Mouse (Mus musculus) frontal cortex, postnatal 14 days (tissue): Measurements from ENCODE around the gene Rcan1.
"Not testable (repeated sequence)": the region's sequence is repeated elsewhere in the genome, so short reads cannot be mapped to it uniquely, and the experiment has no call there.

Source experiments
- DNase-seq, 2 experiments: peaks; one replicate each; pipeline ENCODE4 v3.0.0; 2022; ENCODE audit warnings: low spot score in 2 of 2

The Rcan1 gene

DNA sequence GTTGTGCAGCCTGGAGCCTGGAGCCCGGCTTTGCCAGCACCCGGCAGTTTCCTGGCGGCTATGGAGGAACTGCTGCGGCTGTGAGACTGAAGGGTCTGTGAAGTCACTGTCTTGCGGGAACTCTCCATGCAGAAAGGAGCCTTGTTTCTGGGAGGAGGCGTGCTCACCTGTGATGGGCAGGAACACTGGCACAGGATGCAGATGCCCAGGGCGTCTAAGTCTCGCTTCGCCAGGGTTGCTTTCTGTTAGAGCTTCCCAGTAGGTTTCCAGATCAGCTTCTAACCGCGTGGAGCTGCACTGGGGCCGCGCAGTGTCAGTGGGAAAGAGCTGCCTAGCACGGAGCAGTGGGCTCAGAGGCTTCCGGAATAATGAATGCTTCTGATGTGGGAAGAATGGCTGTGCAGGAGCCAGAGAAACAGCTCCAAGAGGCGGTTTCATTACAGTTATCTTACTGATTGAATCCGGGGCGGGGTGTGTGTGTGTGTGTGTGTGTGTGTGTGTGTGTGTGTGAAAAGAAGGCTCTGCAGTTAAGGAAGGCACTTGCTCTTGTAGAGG, 35.2 kb downstream of the Rcan1 start:
- no peak for DNase-seq

DNA sequence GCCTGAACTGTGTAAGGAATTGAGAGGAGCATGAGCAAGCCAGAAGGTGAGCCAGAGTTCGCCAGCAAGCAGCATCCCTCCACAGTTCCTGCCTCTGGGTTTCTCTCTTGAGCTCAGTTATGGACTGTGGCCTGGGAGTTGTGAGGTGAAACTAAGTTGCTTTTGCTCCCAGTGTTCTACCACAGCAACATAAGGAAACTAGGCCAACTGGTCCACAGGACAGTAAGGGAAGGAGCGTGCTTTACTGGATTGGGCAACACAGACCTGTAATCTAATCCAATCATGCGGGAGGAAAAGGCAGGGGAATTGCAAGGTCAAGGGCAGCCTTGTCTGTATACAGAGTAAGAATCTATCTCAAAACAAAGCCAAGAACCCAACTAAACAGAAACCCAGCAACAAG, 37.5 kb downstream of the Rcan1 start:
- no peak for DNase-seq

DNA sequence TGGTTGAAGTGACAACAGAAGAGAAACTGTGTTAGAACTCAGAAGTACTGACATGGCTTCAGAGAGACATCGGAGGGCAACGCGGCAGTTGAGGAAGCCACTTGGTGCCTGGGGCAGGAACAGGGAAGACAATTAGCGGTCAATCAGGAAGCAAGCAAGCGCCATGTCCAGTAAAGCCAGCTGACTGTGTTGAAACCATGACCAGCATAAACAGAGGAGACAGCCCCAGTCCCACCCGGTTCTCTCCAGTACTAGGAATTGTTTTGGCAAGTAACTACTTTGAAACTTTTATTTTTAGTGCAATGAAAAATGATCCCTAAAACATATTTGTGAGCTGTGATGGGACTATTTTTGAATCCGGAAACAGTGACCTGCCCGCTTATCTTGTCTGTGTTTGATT, 39.9 kb downstream of the Rcan1 start:
- no peak for DNase-seq

DNA sequence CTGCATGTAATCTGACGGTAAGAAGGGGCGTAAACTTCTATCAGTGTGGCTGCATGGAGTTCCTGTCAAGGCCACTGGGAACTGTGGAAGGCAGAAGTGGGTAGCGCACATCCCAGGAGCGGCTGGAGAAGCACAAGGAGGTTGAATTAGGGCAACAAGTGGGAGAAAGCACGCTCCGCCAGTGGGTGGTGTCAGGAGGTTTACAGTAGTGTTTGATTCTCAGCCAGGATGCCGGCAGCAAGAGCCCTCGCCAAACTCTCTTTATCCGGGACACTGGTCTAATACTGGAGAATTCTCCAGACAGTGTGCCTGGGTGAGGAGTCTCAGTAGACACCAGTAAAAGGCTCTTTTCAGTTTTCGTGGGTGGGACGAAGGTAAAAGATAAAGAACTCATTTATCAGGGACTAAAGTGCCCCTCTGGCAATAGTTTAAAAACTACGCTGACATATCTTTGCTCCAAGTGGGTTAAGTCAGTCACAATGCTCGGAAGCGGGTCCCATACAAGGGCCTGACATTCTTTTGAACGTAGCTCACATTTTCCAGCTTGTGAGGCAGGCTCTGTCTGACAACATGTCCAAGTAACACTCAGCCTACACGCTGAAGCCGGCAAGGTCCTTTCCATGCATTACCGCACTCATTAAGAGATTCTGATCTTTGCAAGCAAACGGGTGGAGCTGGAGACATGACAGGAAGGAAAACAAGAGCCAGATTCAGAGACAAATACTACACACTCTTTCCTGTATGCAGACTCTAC, 42.3 kb downstream of the Rcan1 start:
- no peak for DNase-seq

DNA sequence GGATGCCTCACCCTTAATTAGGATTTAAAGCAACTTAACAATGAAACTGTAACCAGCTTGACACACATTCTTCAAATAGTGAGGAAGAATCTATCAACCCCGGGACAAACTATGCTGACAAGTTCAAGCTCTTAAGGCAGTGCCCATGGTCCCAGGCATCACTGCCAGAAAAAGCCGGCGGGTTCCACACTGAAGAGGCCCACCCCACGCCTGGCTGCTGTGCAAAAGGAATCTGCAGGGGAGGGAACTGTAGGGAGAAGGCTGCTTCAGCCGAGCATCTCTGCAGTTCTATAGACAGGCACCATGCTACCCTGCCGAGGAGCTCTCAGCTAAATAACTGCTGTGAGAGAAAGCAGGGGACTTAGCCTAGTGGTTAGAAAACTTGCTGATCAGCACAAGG, 44.0 kb downstream of the Rcan1 start:
- DNase-seq: no peak

DNA sequence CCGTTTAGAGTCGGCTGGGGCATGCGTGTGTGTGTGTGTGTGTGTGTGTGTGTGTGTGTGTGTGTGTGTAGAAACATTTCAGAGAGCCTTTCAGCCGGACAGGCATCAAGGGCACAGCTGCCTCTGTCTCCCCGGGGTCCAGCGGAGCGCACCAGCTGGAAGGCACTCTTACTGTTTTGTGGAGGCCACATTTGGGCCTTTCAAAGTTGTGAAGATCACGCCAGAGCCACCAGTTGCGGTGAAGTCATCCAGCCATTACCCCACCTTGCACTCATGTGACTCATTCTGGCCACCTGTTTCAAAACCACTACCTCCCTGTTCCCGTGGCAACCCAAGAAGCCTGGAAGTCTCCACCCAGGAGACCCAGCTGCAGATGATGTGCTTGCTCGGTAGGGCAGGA, 44.8 kb downstream of the Rcan1 start:
- DNase-seq: no peak

DNA sequence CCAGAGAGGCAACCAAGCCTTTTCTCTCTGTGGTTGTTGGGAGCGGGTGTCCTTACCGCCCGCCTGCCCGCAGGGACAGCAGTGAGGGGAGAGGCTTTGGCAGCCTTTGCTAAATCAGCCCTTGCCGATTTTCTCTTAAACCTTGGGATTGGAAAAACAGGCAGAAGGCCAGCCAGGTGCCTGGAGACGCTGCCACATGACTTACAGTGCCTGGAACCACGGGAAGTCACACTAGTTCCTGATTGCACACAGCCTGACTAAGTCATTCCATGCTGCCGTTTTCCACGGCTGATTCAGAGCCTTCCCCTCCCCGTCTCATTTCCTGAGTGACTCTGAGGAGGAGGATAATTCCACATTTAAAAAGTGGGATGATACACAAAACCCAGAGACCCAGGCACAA, 47.3 kb downstream of the Rcan1 start:
- DNase-seq: no peak

DNA sequence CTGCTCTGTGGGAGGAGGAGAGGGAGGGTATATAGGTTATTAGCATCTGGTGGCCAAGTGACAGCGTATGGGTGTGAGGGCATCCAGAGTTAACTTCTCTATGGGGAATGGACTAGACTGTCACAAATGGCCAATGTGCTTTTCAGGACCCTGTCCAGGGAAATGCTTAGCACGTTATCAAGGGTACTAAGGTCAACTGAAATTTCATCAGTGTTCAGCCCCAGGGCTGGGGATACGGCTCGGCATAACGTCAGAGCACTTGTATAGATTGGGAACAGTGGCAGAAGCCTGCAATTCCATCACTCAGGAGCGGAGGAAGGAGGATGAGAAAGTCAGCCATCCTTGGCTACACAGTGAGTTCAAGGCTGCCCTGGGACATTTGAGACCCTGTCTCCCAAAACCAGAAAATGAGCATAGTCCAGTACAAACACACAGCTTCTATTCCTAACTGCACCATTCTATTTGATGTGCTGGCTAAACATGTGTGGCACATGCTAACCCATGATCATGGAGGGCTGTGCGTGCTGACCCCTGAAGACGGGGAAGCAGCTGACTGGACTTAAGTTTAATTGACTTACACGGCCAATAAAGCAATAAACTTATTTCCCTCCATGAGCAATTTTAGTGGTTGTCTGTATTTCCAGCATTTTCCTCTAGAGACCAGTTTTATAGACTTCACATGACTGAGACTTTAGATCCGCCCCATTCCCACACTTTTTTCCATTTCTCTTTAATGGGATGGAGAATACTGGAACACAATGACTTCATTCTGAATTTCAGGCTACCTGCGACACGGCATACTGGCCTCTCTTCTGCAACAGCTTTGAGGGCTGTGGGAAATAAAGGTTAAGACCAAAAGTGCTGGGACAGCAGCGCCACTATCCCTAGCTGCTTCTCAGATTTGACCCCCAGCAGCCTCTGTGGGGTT, 48.0 kb downstream of the Rcan1 start:
- DNase-seq: no peak

DNA sequence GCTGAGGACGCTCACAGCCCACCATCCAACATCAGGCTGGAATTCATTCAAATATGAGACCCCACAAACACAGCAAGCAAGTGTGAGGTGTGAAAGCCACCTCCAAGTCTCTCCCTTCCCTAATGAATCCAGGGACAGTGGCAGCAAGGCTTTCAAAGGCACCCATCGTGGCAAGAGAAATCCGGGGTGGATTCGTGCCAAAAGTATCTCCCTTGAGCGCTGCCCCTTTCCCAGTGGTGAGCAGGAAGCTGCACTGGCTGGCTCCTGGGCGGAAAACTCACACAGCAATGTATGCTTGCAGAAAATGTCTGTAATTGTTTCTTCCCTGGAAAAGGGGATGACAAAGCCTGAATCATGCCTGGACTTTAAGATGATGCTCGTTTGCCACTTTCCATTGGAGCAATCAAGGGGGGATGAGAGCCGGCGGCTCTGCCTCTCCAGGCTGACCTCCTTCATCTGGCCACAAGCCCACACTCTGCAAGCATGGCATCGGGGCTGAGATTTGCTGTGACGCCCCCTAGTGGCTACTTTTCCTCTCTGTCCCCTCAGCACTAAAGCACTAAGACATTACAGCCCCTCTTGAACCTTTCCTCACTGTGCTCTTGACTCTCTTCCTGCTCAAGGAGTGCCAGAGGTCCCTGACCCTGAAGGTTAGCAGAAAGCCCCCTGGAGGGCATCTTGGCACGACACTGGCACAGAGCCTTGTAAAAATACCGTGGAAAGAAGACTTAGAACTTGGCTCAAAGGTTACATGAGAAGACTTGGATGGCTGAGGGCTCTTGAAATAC, 49.3 kb downstream of the Rcan1 start:
- DNase-seq: no peak

DNA sequence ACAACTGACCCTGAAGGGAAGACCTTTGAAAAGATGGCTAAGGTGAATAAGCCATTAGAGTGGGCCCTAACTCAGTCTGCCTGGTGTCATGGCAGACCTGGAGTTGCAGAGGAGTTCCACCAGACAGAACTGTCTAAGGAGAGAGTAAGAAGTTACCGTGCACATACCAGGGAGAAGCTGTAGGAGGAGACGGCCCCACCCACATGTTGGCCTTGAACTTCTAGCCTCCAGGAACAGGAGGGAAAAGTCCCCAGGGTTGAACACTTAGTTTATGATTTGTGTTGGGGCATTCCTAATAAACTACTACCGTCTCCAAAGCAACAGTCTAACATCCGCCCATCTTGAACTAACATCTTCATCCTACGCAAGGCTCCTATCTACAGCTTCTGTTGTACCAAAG, 50.0 kb downstream of the Rcan1 start:
- DNase-seq: no peak

DNA sequence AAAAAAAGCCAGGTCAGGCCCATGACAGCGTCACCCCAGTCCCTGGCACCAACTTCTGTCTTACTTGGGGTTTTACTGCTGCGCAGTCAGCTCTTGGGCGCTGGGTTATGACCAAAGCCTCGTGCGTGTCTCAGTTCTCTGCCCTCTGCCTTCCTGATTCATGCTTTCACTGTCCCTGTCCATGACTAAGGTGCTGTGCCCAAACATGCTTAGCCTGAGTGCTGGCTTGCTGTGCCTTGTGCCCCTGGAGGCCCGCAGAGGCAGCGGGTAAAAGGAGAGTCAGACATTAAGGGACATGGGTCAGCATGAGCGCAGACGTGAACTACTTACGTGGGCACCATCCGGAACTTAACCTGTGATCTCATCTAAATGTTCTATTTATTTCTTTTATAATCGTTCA, 51.6 kb downstream of the Rcan1 start:
- DNase-seq: no peak

DNA sequence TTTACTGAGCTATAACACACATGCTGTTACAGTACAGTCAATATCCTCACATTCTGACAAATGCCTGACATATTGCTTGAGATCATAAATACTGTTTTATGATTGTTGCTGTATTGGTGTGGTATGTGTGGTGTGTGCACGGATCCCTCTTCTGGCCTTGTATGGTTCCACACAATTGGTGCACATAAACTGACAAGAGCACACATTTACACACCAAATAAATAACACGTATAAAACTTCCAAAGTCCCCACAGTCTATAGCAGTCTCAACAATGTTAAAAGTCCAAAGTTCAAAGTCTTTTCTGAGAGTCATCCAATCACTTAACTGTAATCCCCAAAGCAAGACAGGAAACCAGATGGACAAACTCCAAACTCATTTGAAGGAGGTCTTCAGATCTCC, 53.4 kb downstream of the Rcan1 start:
- DNase-seq: no peak

DNA sequence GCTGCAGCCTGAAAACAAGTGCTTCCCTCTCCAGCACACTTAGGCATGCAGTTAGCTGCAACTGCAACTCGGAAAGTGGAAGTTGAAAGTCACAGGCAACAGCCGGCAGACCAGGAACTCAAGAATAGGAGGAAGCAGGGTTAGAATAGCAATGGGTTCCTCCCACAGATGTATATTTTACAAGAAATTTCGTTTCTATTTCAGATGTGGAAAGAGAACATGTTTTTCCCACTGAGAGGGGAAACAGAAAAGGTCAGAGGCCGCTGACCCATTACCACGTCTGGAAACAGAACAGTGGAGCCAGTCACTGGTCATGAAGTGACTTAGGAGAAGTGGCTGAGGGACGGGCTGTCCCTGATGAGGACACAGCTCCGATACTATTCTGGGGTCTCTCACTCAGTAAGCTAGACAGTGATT, 55.0 kb downstream of the Rcan1 start:
- DNase-seq: no peak

DNA sequence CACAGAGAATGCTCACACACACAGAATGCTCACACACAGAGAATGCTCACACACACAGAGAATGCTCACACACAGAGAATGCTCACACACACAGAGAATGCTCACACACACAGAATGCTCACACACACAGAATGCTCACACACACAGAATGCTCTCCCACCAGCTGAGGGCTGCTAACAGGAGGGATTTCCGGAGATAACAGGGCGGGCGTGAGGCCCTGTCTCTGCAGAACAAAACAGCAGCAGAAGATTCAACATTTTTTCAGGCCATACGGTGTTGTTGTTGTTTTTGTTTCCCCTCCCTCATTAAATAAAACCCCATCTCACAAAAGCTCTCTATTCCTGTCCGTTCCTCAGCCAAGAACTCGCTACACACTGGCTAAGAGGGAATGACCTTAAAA, 55.6 kb downstream of the Rcan1 start:
- DNase-seq: not testable (repeated sequence)

DNA sequence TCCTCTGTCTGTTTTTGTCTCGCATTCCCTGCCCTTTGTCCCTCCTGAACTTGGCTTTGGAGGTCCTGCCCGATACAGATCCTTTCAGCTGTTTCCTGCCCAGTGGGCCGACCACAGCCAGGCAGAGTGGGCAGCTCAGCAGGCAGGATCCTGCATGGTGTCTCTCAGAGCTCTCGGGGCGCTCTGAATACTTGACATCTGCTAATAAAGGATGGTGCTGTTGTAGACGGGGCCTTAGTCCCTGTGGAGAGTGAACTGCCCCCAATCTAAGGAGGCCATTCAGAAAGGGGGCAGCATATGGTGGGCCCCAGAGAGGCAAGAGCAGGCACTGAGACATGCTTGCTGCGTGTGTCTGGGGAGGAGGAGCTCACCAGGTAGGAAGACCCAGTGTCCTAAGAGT, 57.8 kb downstream of the Rcan1 start:
- no peak for DNase-seq

DNA sequence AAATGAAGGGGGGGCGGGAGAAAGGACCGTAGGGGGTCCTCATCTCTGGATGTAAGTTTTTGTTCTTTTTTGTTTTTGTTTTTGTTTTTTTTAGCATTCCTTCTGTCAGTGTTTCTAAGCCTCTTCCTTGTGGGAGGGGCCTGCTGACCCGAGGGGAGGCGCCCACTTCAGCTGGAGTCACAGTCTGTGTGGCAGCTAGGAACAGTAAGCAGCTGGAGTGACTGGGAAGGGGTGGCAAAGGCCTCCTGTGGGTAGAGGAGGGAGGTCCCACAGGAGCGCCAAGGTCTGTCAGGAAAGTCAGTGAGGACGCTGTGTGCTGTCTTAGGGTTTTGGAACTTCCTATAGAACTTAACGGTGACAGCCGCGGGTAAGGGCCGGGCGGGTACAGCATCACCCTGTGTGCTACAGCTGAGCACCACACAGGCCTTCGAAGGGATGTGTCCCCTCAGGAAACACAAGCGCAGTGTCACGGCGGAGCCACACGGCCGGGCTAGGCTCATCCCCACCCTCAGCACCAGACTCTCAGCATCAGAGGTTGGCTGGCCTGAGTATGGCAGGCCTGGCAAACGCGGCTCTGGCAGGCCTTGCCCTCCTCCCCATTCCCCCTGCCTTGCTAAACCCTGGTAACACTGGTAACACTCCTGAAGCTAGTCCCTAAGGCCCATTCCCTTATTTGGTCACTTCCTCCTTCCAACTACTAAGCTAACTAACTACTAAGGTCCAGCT, 58.5 kb downstream of the Rcan1 start:
- DNase-seq: no peak

DNA sequence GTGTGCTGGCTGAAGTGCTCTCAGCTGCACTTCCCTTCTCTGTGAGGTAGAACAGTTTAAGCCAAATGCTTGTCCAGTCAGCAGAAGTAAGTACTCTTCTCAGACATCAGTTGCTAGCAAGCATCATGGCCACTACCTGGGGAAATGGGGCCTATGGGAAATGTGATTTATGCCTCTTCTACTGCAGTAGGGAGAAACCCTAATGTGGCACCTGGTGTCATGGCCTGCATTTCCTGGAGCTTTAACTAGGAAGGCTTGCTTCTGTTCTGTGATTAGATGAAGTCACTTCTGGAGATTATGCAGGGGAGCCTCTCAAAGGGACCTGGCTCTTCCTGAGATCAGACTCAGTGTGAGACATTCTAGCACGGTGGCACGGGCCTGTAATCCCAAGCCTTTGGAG, 60.3 kb downstream of the Rcan1 start:
- DNase-seq: no peak

DNA sequence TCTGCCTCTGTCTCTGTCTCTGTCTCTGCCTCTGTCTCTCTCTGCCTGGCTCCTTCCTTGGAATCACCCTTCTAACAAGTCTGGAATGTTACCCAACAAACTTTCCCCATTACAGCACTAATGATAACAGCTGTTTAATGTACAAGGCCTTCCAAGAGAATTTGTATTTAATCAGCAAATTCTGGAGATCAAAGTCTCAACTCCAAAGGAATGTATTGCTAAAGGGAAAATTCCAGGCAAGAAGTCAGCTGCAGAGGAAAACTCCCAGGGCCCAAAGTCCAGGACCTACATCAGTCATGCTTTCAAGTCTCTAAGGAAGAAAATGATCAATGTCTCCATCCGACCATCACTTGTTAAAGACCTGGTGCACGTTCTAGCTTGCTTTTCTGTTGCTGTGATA, 62.8 kb downstream of the Rcan1 start:
- no peak for DNase-seq

DNA sequence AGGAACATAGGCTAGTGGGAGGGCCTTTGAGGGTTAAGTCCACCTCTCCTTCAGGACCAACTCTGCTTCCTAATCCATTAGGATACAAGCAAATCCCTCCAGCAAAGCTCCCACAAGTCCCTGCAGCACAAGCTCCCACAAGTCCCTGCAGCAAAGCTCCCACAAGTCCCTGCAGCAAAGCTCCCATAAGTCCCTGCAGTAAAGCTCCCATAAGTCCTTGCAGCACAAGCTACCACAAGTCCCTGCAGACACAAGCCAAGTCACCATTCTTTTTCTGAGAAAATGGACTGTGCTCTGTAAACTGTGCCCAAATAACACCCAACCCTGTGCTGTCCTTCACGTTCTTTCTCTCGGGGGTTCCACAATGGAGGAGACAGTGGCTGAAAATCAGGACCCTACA, 66.5 kb downstream of the Rcan1 start:
- no peak for DNase-seq

DNA sequence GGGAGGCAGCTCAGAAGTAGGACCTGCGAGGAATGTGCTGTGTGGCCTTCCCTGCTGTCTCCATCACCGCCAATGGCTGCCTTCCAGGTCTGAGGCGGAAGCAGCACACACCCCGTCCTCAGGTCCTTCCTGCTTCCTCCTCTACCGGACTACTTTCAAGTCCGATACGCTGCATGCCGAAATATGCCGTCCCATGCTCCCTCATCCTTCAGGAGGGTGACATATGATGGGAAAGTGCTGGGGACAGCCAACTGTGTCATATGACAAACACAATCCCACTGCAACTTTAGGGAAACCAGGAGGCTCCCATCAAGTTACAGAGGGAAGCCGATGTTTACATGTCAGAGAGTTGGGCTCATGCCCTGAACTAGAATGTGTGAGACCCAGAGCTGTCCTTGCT, 67.6 kb downstream of the Rcan1 start:
- DNase-seq: no peak

DNA sequence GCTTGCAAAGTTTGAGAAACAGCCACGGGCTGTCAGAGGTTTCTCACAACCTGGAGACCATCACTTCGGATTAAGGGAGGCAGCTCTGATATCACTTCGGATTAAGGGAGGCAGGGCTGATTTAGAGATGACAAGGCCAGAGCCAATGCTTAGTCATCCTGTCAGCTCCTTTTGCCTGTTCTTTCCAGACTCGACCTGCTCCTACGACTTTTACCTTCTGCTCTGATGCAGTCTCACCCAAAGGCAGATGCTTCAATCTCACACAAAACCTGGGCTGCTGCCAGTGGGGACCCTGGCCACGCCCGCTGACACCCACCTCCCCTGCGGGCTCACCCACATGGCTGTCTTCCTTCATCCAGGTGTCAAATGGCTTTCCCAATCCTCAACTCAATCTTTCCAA, 68.5 kb downstream of the Rcan1 start:
- DNase-seq: no peak
